Mouse (Mus musculus): ENCODE data around the gene Stab2. TPM values are rescaled to one million over a fixed set of nuclear protein-coding genes. Genes with fewer than 3 reads are reported as not detected.

Gene Stab2
- polyA plus RNA-seq, 1 experiment from 2014 or later: 0.66 TPM

DNA sequence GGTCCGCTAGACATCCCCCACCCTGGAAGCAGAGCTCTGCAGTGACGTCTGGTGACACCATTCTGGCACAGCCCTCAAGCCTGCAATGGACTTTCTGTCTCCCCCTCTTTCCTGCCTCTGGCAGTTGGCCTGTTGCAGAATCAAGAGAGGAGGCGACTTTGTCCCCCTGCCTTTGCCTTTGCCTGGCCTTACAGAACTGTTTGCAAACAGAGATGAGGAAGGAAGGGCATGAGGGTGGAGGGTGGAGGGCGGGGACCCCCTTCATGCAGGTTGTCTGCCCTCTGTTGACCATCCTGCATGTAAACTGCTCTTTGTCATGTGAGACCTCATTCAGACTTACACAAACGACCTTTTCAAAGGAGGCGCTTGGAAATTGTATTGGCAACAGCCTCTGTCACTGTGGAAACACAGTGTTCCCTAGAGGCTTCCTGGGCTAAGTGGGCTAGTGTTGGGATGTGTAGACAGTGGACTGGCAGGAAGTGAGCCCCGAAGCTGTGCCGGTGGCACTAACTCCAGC lies 188.1 kb downstream of the Stab2 start:
- peak; percentile 15; the same call in 1 of the 2 replicates for ATAC-seq
- Histone ChIP-seq H3K4me3 (ENCODE audit: low read depth, low read length) (no peak overlapping the region), H3K4me2 (replicated peaks; ENCODE audit: low read depth) (no peak overlapping the region), H3K36me3 (ENCODE audit: control insufficient read depth, insufficient read depth) (no peaks in the 10 kb centered on the region), H3K27ac (ENCODE audit: low read depth, low read length) (no peak overlapping the region), H3K27me3 (replicated peaks; ENCODE audit: control insufficient read depth, insufficient read depth, low read length) (no peaks in the 10 kb centered on the region), H3K4me1 (replicated peaks; ENCODE audit: control insufficient read depth, insufficient read depth, low read length) (no peaks in the 10 kb centered on the region), H3K9me3 (ENCODE audit: control insufficient read depth) (no peaks in the 10 kb centered on the region), H3K9ac (ENCODE audit: low read depth, low read length) (no peak overlapping the region)
- TF ChIP-seq CTCF (IDR thresholded peaks at IDR 0.05; ENCODE audit: low read depth): peak; percentile 28; the same call in 1 of the 2 replicates
- 38% methylated on average over 8 of the region's 8 CpGs for WGBS

DNA sequence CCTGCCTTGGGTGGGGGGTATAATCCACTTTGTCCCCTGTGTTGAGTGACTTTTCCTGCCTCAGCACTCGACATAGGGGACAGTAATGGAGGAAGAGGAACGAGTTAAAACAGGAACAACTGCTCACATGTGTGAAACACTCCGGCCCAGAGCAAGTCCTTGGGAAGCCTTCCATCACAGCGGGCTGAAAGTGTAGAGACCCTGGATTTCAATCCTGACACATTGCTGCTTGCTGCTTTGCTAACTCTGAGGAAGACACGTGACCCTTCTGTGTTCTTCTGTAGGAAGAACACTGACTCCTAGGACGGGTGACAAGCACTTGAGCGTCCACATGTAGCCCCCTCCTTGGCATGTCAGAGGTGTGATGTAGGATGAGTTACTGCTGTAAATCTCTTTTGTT lies 192.7 kb downstream of the Stab2 start:
- 80% methylated on average over 7 of the region's 7 CpGs for WGBS
- no peak for ATAC-seq
- Histone ChIP-seq H3K9me3 (ENCODE audit: control insufficient read depth) (no peaks in the 10 kb centered on the region), H3K27ac (ENCODE audit: low read depth, low read length) (no peak overlapping the region), H3K9ac (ENCODE audit: low read depth, low read length) (no peak overlapping the region), H3K27me3 (replicated peaks; ENCODE audit: control insufficient read depth, insufficient read depth, low read length) (no peaks in the 10 kb centered on the region), H3K36me3 (ENCODE audit: control insufficient read depth, insufficient read depth) (no peaks in the 10 kb centered on the region), H3K4me2 (replicated peaks; ENCODE audit: low read depth) (no peak overlapping the region), H3K4me3 (ENCODE audit: low read depth, low read length) (no peak overlapping the region), H3K4me1 (replicated peaks; ENCODE audit: control insufficient read depth, insufficient read depth, low read length) (no peaks in the 10 kb centered on the region)
- TF ChIP-seq CTCF (IDR thresholded peaks at IDR 0.05; ENCODE audit: low read depth): no peak

DNA sequence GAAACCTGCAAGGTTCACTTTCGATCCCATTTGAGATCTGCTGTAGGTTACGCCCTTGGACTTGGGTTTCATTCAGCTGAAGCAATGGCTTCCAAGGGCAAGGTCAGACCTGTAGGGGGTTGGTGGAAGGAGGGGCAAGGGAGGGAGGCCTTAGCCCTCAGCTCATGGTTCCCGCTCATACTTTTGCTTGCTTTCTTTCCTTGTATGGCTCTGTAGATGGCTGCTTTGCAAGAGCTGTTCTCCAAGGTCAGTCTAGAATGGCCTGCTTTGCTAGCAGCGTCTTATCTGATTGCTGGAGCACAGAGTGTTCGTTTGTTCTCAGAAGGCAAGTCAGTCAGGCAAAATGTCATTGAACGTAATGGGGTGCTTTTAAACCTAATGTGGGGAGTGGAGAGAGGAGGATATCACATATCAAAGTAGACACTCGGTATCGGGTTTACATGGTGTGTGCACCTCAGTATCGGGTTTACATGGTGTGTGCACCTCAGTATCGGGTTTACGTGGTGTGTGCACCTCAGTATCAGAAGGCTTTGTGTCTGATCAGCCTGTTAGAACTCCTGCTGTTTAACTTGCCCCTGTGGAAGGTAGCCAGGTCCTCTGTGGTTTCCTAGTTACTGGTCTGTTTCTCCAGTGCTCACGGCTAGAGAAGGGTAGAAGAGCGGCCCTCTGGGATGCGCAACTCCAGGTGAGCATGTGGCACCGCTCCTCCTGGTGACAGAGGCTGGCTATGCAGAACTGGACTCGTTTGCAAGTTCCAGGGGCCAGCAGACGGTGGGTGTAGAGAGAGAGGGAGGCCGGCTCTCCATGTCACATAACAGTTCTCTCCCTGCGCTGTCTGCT lies 193.3 kb downstream of the Stab2 start:
- Histone ChIP-seq H3K4me3 (ENCODE audit: low read depth, low read length) (no peak overlapping the region), H3K9me3 (ENCODE audit: control insufficient read depth) (no peaks in the 10 kb centered on the region), H3K27me3 (replicated peaks; ENCODE audit: control insufficient read depth, insufficient read depth, low read length) (no peaks in the 10 kb centered on the region), H3K4me1 (replicated peaks; ENCODE audit: control insufficient read depth, insufficient read depth, low read length) (no peaks in the 10 kb centered on the region), H3K27ac (ENCODE audit: low read depth, low read length) (no peak overlapping the region), H3K9ac (ENCODE audit: low read depth, low read length) (no peak overlapping the region), H3K4me2 (replicated peaks; ENCODE audit: low read depth) (no peak overlapping the region), H3K36me3 (ENCODE audit: control insufficient read depth, insufficient read depth) (no peaks in the 10 kb centered on the region)
- no peak for TF ChIP-seq CTCF (IDR thresholded peaks at IDR 0.05; ENCODE audit: low read depth)
- peak; percentile 56 for ATAC-seq
- WGBS: 67% methylated on average over 19 of the region's 19 CpGs

DNA sequence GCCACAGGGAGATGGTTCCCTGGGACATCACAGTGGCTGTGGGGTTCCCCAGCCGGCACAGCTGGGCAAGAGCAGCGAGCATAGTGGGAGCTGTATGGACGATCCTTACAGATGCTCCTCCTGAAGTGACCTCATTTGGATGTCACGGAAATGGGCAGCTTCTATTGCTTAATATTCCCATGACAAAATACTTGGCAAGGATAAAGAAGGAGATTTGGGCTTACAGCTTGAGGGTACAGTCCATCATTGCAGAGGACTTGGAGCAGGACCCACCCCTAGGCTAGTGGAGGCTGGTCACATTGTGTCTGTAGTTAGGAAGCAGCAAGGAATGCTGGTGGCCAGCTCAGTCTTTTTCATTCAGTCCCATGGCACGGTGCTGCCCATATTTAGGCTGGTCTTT lies 197.2 kb downstream of the Stab2 start:
- Histone ChIP-seq H3K9ac (ENCODE audit: low read depth, low read length) (no peak overlapping the region), H3K27ac (ENCODE audit: low read depth, low read length) (no peak overlapping the region)
- 90% methylated on average over 5 of the region's 5 CpGs for WGBS

DNA sequence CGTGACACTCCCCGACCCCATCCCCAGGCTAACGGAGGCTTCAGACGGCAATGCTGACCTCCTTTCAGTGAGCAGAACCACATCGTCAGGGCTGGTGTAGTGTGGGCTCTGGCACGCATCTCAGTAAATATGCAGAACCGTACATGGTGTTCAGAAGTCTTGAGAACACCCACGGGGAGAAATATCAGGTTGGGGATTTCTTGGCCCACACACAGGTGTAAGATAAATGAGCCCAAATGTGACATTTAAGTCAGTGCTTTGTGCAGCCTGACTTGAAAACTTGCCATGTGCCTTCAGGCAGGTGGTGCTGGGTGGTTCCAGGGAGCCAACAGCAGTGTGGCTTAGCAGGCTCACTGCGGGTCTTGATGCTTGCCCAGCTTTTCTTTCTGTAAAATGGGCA lies 197.8 kb downstream of the Stab2 start:
- 86% methylated on average over 9 of the region's 9 CpGs for WGBS
- H3K4me1 ChIP-seq (replicated peaks; ENCODE audit: control insufficient read depth, insufficient read depth, low read length): no peaks in the 10 kb centered on the region
- H3K27ac ChIP-seq (ENCODE audit: low read depth, low read length): no peak overlapping the region

More for the DNA sequence above, 197.2 kb downstream of the Stab2 start:
- Histone ChIP-seq H3K4me3 (ENCODE audit: low read depth, low read length) (no peak overlapping the region), H3K4me1 (replicated peaks; ENCODE audit: control insufficient read depth, insufficient read depth, low read length) (no peaks in the 10 kb centered on the region), H3K4me2 (replicated peaks; ENCODE audit: low read depth) (no peak overlapping the region), H3K27me3 (replicated peaks; ENCODE audit: control insufficient read depth, insufficient read depth, low read length) (no peaks in the 10 kb centered on the region), H3K36me3 (ENCODE audit: control insufficient read depth, insufficient read depth) (no peaks in the 10 kb centered on the region), H3K9me3 (ENCODE audit: control insufficient read depth) (no peaks in the 10 kb centered on the region)
- no peak for TF ChIP-seq CTCF (IDR thresholded peaks at IDR 0.05; ENCODE audit: low read depth)
- no peak for ATAC-seq

DNA sequence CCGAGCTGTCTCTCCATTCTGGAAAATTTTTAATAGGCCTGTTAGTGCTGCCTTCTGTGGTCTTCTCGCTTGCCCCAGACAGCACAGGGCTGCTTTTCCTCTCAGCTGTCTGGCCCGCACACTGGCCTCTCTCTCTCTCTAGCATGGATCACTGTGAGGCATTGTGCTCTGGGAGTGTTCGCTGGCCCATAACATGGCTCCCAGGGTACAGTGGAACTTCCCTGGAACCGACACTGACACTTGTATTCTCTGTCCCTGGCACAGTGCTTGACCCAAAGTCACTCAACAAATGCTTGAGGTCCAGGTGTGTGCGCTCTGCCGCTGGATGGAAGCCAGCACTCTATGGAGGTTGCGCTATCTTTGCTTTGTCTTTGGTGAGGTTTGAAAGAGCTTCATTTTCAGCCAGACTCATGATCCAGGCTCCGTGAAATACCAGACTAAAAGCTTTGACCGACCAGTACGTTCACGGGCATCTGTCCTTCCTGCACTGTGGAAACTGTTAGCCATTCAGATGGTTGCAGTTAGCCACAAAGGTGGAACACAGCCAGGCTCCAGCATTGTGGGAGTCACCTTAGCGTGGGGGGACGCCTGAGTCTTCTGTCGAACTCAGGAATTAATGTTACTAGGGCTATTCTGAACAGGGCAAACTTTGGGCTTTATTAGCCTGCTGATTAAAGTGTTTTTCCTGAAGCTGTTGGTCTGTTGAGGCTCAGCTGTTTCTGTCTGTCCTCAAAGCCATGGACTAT lies 199.6 kb downstream of the Stab2 start:
- H3K36me3 ChIP-seq (ENCODE audit: control insufficient read depth, insufficient read depth): no peaks in the 10 kb centered on the region
- H3K9me3 ChIP-seq (ENCODE audit: control insufficient read depth): no peaks in the 10 kb centered on the region
- 89% methylated on average over 15 of the region's 15 CpGs for WGBS
- H3K9ac ChIP-seq (ENCODE audit: low read depth, low read length): no peak overlapping the region
- no peak for TF ChIP-seq CTCF (IDR thresholded peaks at IDR 0.05; ENCODE audit: low read depth)
- H3K4me1 ChIP-seq (replicated peaks; ENCODE audit: control insufficient read depth, insufficient read depth, low read length): no peaks in the 10 kb centered on the region
- no peaks in the 10 kb centered on the region for H3K27me3 ChIP-seq (replicated peaks; ENCODE audit: control insufficient read depth, insufficient read depth, low read length)
- no peak for ATAC-seq
- H3K4me2 ChIP-seq (replicated peaks; ENCODE audit: low read depth): no peak overlapping the region
- no peak overlapping the region for H3K27ac ChIP-seq (ENCODE audit: low read depth, low read length)
- H3K4me3 ChIP-seq (ENCODE audit: low read depth, low read length): no peak overlapping the region

More for the DNA sequence above, 197.8 kb downstream of the Stab2 start:
- no peaks in the 10 kb centered on the region for H3K27me3 ChIP-seq (replicated peaks; ENCODE audit: control insufficient read depth, insufficient read depth, low read length)
- no peaks in the 10 kb centered on the region for H3K9me3 ChIP-seq (ENCODE audit: control insufficient read depth)
- no peak for TF ChIP-seq CTCF (IDR thresholded peaks at IDR 0.05; ENCODE audit: low read depth)
- H3K36me3 ChIP-seq (ENCODE audit: control insufficient read depth, insufficient read depth): no peaks in the 10 kb centered on the region
- H3K4me2 ChIP-seq (replicated peaks; ENCODE audit: low read depth): no peak overlapping the region
- ATAC-seq: no peak
- H3K4me3 ChIP-seq (ENCODE audit: low read depth, low read length): no peak overlapping the region
- H3K9ac ChIP-seq (ENCODE audit: low read depth, low read length): no peak overlapping the region
